Mouse (Mus musculus) heart, embryonic 15.5 days (tissue): ENCODE measurements around the gene Spa17. TPM values are rescaled to one million over a fixed set of nuclear protein-coding genes. Genes with fewer than 3 reads are reported as not detected.
A peak's percentile ranks its signal among the peaks of the same experiment; 100 is the strongest.

ENCODE experiments used
- ATAC-seq: fragments of 200-750 bp; cut with Nextera tagmentation; replicated peaks from 2 replicates; pipeline ENCODE4 v1.8.0; 2017; ENCODE audit warnings: low read depth, moderate TSS enrichment; ENCODE audit not compliant: insufficient number of reproducible peaks, insufficient read depth, low FRiP score
- H3K27ac ChIP-seq: fragments of 300-500 bp; sonication (generic); 2 replicates; pipeline ENCODE4 v1.5.1; 2015; ENCODE audit warnings: mild to moderate bottlenecking, inconsistent platforms
- H3K27me3 ChIP-seq: fragments of 300-500 bp; sonication (generic); 2 replicates; pipeline ENCODE4 v1.6.1; 2015; ENCODE audit warnings: inconsistent platforms
- H3K36me3 ChIP-seq: fragments of 300-500 bp; sonication (generic); 2 replicates; pipeline ENCODE4 v1.6.1; 2015; ENCODE audit warnings: mild to moderate bottlenecking, inconsistent platforms
- H3K4me1 ChIP-seq: fragments of 300-500 bp; sonication (generic); replicated peaks from 2 replicates; pipeline ENCODE4 v1.6.1; 2015; ENCODE audit warnings: inconsistent platforms
- H3K4me2 ChIP-seq: fragments of 300-500 bp; sonication (generic); 2 replicates; pipeline ENCODE4 v1.6.1; 2015; ENCODE audit warnings: inconsistent platforms, mild to moderate bottlenecking, moderate library complexity
- H3K4me3 ChIP-seq: fragments of 300-500 bp; sonication (generic); 2 replicates; pipeline ENCODE4 v1.5.1; 2015; ENCODE audit warnings: mild to moderate bottlenecking, inconsistent platforms
- H3K9ac ChIP-seq: fragments of 300-500 bp; sonication (generic); 2 replicates; pipeline ENCODE4 v1.6.1; 2015; ENCODE audit warnings: mild to moderate bottlenecking, inconsistent platforms
- H3K9me3 ChIP-seq: fragments of 300-500 bp; sonication (generic); replicated peaks from 2 replicates; pipeline ENCODE4 v1.6.1; 2016; ENCODE audit warnings: inconsistent platforms
- WGBS: fragments of 180-500 bp; shearing (Covaris S2); methylation state at CpG from one replicate; pipeline ENCODE4 v1.1.7; 2015; ENCODE audit warnings: mixed read lengths; 5-methylcytosine and 5-hydroxymethylcytosine counted together
- polyA plus RNA-seq: library from polyadenylated mRNA; unstranded; fragments of >200 nt; fragmentation: Nextera tagmentation; extraction: Ambion mirVana; gene quantifications from 2 replicates; pipeline ENCODE4 v1.2.1, GENCODE M21; 2015

Gene Spa17
- 5.7 and 9.3 TPM in 2 replicates for polyA plus RNA-seq

DNA sequence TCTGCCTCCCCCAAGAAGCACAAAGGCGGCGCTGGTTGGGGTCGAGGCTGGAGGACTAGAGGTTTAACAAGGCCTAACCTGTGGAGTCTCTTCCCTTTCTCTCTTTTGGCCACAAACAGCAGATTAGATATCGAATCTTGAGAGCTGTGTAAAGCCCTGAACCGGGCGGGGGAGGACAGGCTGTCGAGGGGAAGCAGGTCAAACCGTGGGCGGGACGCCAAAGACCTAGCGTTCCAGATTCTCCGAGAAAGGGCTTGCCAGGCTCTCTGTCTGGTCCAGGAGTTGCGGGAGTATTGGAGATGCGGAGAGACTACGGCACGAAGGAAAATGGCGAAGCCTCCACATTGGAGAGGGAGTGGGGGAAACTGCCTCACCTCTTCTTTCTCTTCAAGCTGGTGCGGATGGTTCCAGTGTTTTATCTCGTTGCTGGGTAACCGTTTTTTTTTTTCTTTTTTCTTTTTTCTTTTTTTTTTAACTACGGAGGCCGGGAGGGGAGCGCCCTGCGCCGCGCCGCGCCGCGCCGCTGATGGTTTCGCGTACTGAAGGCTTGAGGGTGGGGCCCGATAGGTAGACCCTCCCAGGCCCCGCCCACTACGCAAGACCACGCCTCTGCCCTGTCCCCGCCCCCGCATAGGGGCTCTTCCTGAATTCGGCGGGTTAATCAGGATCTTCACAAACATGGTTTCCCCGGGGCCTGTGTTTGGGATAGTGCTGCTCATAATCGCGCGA, at the start of gene Spa17:
Gene Spa17 (minus strand): TSS at position 541 of the 729 bp plus-strand sequence.
- Histone ChIP-seq H3K9ac (peak within 1 kb of the TSS; percentile 69), H3K36me3 (no peaks in the 10 kb centered on the region), H3K4me3 (peak within 1 kb of the TSS; percentile 79), H3K4me1 (peaks cover 9% of the 10 kb centered on the region), H3K27me3 (no peaks in the 10 kb centered on the region), H3K4me2 (peak within 1 kb of the TSS; percentile 84), H3K27ac (peak within 1 kb of the TSS; percentile 87), H3K9me3 (no peaks in the 10 kb centered on the region)
- peak; percentile 97 for ATAC-seq
- WGBS = under 1% methylated on average over 45 of the region's 45 CpGs

DNA sequence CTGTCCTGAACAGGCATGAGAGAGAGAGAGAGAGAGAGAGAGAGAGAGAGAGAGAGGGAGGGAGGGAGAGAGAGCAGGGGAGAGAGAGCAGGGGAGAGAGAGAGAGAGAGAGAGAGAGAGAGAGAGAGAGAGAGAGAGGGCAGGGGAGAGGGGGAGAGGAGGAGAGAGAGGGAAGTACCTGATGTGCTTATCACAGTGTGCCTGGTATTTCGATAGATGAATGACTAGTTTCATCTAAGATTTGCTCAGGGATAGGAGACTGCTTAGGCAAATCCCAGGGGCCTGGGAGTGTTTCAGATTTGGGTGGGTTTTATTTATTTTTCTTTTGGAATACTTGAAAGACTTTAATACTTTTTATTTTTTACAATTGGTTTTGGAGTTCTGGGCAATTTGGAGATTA, 49.7 kb upstream of the Spa17 start:
- WGBS = 60% methylated on average over 1 of the region's 1 CpGs
- Histone ChIP-seq H3K4me3 (no peak overlapping the region), H3K27ac (no peak overlapping the region), H3K4me1 (no peaks in the 10 kb centered on the region), H3K27me3 (no peaks in the 10 kb centered on the region), H3K9ac (no peak overlapping the region), H3K9me3 (no peaks in the 10 kb centered on the region), H3K4me2 (no peak overlapping the region), H3K36me3 (no peaks in the 10 kb centered on the region)
- no peak for ATAC-seq

DNA sequence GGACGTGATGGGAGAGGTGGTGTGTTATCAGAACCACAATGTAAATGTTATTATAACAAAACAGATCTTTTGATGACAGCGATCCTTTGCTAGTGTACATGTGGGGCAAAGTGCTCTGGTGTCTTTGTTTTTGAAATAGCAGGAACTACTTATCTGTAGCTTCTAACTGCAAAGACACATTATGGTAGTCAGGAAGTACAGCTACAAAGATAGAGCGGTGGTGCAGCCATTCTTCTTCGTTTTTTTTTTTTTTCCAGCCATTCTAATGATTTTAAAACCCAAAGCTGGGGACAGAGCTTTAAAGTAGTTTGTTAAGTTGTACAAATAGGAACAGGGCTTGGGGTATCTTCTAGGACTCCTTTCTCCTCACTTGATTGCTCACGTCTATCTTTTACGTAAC, 45.9 kb upstream of the Spa17 start:
- no peak overlapping the region for H3K4me2 ChIP-seq
- 64% methylated on average over 6 of the region's 6 CpGs for WGBS
- ATAC-seq = no peak
- H3K36me3 ChIP-seq = peaks cover 1% of the 10 kb centered on the region; the same call in 1 of the 2 replicates
- no peak overlapping the region for H3K27ac ChIP-seq
- H3K4me3 ChIP-seq = no peak overlapping the region
- no peaks in the 10 kb centered on the region for H3K9me3 ChIP-seq
- no peaks in the 10 kb centered on the region for H3K27me3 ChIP-seq
- H3K4me1 ChIP-seq = peaks cover 9% of the 10 kb centered on the region
- no peak overlapping the region for H3K9ac ChIP-seq

DNA sequence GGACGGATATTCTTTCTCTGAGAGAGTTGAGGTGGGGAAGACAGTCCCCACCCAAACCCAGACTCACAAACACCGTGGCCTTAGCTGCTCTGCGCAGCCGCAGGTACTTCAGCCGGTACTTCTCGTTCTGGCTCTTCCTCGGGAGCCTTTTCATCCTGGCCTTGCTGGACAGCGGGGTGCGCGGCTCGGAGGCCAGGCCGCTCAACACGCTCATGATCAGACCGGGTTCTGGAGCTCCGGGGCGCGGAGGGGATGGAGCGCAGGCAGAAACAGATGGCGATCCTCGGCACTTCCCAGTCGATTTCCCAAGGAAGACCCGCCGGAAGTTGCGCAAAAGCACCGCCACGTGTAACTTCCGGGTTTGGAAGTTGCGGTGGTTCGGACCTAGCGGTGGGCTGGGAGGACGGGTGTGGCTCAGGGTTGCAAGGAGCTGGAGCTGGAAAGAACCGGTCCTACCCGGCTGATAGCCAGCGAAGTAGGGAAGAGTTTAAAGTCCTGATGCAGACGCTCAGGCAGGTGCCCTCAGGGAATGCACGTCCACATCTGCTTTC, 43.5 kb upstream of the Spa17 start, which contains the start of gene Tbrg1:
Gene Tbrg1 (minus strand): TSS at position 382 of the 551 bp plus-strand sequence.
- peak; percentile 86 for ATAC-seq
- under 1% methylated on average over 36 of the region's 36 CpGs for WGBS
- Histone ChIP-seq H3K36me3 (peaks cover 24% of the 10 kb centered on the region), H3K4me1 (peaks cover 13% of the 10 kb centered on the region), H3K4me3 (peak within 1 kb of the TSS; percentile 90), H3K9me3 (no peaks in the 10 kb centered on the region), H3K27ac (peak within 1 kb of the TSS; percentile 92), H3K4me2 (peak within 1 kb of the TSS; percentile 87), H3K27me3 (no peaks in the 10 kb centered on the region), H3K9ac (peak within 1 kb of the TSS; percentile 81)

DNA sequence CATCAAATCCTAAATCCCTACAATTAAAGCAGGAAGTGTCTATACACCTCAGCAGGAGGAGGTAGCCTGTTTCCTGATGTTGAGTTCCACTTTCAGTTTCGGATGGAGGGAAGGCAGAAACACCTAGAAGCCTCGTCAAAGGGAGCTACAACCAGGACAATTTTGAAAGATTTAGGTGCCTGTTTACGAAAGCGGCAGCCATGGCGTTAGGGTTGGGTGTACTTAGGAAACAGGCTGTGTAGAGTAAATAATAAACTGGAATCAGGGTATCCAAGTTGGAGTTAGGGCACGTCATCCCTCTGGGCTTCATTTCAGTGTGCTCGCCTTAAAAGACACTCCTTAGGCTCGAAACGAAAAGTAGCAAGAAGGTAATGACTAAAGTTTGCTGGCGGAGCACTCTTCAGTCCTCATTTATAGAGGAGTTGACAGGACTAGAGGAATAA, 42.9 kb upstream of the Spa17 start:
- Histone ChIP-seq H3K9me3 (no peaks in the 10 kb centered on the region), H3K27ac (peak overlapping the region; percentile 92), H3K4me3 (peak overlapping the region; percentile 90), H3K27me3 (no peaks in the 10 kb centered on the region), H3K9ac (peak overlapping the region; percentile 81), H3K4me2 (peak overlapping the region; percentile 87), H3K4me1 (peaks cover 13% of the 10 kb centered on the region), H3K36me3 (peaks cover 27% of the 10 kb centered on the region)
- under 1% methylated on average over 10 of the region's 10 CpGs for WGBS
- peak; percentile 18; the same call in 1 of the 2 replicates for ATAC-seq

DNA sequence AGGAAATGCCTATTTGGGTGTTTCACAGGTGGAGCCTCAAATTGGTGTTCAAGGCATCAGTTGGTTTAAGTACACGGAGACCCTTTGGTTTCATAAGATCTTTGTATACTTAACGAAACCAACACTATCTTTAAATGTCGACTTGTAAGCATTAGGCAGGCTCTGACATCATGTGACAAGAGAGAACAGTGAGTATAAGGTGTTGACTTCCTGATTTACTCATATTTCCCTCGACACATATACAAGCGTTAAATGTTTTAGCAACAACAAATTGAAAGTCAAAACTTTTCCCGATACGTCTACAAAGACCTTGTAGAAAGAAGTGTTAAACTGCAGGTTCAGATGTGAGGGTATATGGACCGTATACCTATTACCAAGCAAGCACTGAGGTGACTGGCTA, 42.4 kb upstream of the Spa17 start:
- peak overlapping the region; percentile 90 for H3K4me3 ChIP-seq
- H3K4me2 ChIP-seq = peak overlapping the region; percentile 87
- peaks cover 32% of the 10 kb centered on the region for H3K36me3 ChIP-seq
- H3K27ac ChIP-seq = no peak overlapping the region
- peaks cover 13% of the 10 kb centered on the region for H3K4me1 ChIP-seq
- no peaks in the 10 kb centered on the region for H3K27me3 ChIP-seq
- H3K9me3 ChIP-seq = no peaks in the 10 kb centered on the region
- 40% methylated on average over 8 of the region's 8 CpGs for WGBS
- ATAC-seq = no peak
- H3K9ac ChIP-seq = peak overlapping the region; percentile 81; the same call in 1 of the 2 replicates

DNA sequence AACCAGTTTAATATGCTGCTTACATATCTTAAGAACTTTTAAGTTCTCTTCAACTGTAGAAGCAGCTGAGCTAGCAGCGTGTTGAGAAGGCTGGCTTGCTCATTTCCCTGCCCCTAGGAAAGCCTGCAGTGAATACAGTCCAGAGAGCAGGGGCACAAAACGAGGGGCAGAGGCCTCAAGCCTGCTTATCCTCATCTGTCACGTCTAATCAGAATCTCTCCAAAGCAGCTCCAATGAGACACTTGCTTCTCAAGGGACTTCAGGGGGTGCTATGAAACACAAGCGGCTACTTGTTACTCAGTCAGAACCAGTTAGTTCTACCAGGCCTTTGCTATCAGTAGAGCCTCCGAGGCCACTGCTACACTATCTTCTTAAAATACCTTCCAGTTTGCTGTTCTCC, 40.3 kb upstream of the Spa17 start:
- Histone ChIP-seq H3K27ac (no peak overlapping the region), H3K36me3 (peaks cover 52% of the 10 kb centered on the region), H3K4me2 (no peak overlapping the region)

DNA sequence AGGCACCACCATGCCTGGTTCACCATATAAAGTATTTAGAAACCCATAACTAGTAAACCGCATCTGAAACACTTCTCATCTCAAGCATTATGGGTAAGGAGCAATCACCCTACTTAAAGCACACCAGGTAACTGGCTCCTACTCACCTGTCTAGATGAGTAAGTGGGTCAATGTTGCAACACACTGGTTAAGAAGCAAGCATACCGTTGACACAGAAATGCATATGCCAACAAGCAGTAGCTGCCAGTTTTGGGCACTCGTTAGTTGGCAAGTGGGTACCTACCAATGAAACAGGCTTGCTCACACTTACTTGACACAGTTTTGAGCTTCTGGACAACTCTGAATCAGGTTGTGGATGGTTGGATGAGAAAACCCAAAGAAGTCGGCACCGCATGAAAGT, 37.1 kb upstream of the Spa17 start:
- Histone ChIP-seq H3K4me3 (no peak overlapping the region), H3K4me2 (no peak overlapping the region), H3K9me3 (no peaks in the 10 kb centered on the region), H3K27me3 (no peaks in the 10 kb centered on the region), H3K4me1 (peaks cover 7% of the 10 kb centered on the region), H3K36me3 (peaks cover 66% of the 10 kb centered on the region), H3K9ac (no peak overlapping the region), H3K27ac (no peak overlapping the region)
- ATAC-seq = no peak
- WGBS = 94% methylated on average over 5 of the region's 5 CpGs

More for the DNA sequence above, 40.3 kb upstream of the Spa17 start:
- Histone ChIP-seq H3K27me3 (no peaks in the 10 kb centered on the region), H3K4me3 (no peak overlapping the region), H3K9ac (no peak overlapping the region), H3K4me1 (peaks cover 13% of the 10 kb centered on the region), H3K9me3 (no peaks in the 10 kb centered on the region)
- 38% methylated on average over 5 of the region's 5 CpGs for whole genome bisulfite sequencing
- ATAC-seq = no peak

DNA sequence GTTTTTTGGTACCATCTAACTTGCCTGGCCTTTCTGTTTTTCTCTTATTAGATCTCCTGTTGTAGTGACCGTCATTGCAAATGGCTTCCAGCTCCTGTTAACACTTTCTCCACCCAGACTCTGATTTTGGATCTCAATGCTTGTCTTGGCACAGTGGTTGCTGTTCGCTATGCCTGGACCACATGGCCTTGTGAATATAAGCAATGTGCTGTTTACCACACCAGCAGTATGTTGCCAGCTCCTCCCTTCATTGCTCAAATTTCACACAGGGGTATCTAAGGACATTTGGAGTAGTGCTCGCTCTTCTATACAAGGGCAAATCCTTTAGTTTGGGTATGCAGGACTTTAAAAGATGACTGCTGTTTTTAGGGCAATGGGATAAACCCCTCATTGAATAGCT, 32.7 kb upstream of the Spa17 start:
- 71% methylated on average over 3 of the region's 3 CpGs for WGBS
- Histone ChIP-seq H3K4me3 (no peak overlapping the region), H3K27ac (no peak overlapping the region), H3K4me1 (no peaks in the 10 kb centered on the region), H3K36me3 (peaks cover 37% of the 10 kb centered on the region), H3K9me3 (no peaks in the 10 kb centered on the region), H3K27me3 (no peaks in the 10 kb centered on the region), H3K9ac (no peak overlapping the region), H3K4me2 (no peak overlapping the region)
- no peak for ATAC-seq

DNA sequence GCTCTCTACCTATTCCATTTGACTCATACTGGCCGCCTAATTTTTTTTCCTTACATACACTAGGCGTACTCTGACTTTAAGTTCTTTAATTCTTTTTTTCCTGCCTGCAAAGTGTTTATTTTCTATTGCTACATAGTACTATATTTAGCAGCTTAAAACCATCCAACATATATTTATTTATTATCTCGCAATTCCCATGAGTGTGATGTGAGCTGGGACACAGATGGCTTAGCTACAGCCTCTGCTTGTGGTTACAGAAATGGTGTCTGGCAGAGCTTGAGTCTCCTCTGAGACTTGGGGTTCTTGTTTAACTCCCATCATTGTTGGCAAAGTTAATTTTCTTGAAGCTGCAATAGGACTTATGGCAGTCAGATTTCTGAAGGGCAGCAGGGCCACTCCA, 25.2 kb upstream of the Spa17 start:
- Histone ChIP-seq H3K9ac (no peak overlapping the region), H3K27me3 (no peaks in the 10 kb centered on the region), H3K4me2 (no peak overlapping the region), H3K4me3 (no peak overlapping the region), H3K4me1 (no peaks in the 10 kb centered on the region), H3K9me3 (no peaks in the 10 kb centered on the region), H3K36me3 (no peaks in the 10 kb centered on the region), H3K27ac (no peak overlapping the region)
- 75% methylated on average over 3 of the region's 3 CpGs for WGBS
- ATAC-seq = no peak

DNA sequence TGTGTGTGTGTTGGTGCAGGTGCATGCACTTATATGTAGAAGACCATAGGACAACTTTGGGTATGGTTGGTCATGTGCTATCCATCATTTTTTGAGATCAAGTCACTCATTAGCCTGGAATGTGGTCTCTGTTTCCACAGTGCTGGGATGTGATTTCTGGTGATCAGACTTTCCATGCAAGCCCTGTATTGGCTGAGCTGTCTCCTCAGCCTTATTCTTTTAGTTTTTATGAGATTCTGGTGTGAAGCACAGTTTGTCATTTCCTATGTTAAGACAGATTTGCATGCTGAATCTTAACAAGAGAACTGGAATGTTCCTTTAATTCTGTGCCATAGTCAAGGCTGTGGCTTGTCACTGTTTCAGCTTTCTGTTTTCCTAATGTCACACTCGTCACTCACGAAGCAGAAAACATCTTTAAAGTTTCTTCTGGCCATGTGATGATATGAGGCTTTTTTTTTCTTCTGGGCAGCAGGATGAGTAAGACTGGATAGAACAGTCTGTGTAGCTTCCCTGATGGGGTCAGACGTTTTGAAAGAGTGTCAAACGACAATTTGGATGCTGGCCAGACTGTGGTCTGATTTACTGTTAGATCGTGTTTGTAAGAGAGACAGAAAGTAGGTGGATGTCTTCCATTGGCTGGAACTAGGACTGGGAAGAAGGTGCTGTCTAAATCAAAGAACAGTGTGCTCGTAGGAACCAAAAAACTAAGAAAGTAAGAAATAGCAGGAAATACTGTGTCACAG, 23.4 kb upstream of the Spa17 start:
- H3K4me1 ChIP-seq = no peaks in the 10 kb centered on the region
- no peaks in the 10 kb centered on the region for H3K36me3 ChIP-seq
- H3K27me3 ChIP-seq = no peaks in the 10 kb centered on the region
- H3K9me3 ChIP-seq = no peaks in the 10 kb centered on the region
- 41% methylated on average over 6 of the region's 6 CpGs for WGBS
- ATAC-seq = no peak
- H3K4me2 ChIP-seq = no peak overlapping the region
- no peak overlapping the region for H3K4me3 ChIP-seq
- no peak overlapping the region for H3K27ac ChIP-seq
- no peak overlapping the region for H3K9ac ChIP-seq
